9 mouse cellular contexts compared by ENCODE assay signal in the genomic region with DNA sequence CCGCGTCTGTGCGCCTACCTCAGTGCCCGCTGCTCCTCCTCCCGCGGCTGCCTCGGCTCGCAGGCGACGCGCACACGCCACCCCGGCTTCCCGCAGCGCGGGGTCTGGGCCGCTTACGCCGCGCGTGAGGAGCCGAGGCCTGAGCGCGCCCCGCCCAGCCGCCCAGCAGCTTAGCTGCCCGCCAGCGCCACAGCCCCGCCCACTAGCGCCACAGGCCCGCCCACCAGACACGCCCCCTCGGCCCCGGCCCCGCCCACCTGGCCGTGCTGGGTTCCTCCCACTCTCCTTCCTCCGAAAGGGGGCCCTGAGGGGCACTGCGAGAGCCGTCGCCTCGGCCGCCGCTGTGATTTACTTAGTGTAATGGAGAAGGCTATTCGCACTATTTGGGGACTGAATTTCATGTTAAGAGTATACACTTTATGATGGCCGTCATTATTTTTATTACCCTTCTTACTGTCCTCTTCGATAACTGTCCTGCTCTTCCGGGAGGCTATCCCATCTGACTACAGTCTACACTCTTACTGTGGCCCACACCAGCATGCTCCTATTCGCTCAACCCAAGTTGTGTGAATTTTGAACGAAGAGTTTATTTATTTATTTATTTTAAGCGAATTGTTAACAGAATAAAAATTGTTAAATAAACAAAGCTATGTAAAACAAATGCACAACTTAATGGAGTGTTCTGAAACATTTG. TPM values are rescaled to one million over a fixed set of nuclear protein-coding genes. Genes with fewer than 3 reads are reported as not detected.
DNase-seq lines count a peak whose midpoint lies in the region; ATAC-seq and TF ChIP-seq lines count a peak whose summit lies in the region.
"Had no signal": no experiment of that assay in that cellular context is flagged by ENCODE, and none has a peak within 500 bp of the region (broad histone marks: within the 10 kb centered on the region; RNA-seq: fewer than 3 reads in every experiment).

A gene (minus strand): TSS at position 152 of the 694 bp plus-strand sequence.

- DNase-seq in 3T3-L1 (ENCODE audit: low read depth, low spot score): peak; percentile 83
- peak; percentile 99 to 100 for DNase-seq in adrenal gland, postnatal 4 days (ENCODE audit: low spot score in 2 of 2)
- peak; percentile 98 to 100 for DNase-seq in heart, adult 2 months
- DNase-seq in kidney, adult 2 months: peak; percentile 98
- peak; percentile 100 for DNase-seq in limb, embryonic 11.5 days (ENCODE audit: low spot score)

- TF ChIP-seq CTCF in heart, adult 2 months (IDR thresholded peaks at IDR 0.05): no peak
- TF ChIP-seq CTCF in kidney, adult 2 months (conservative IDR thresholded peaks at IDR 0.05; ENCODE audit: insufficient read depth, insufficient read length, low read depth, low read length): no peak
- no peak for TF ChIP-seq CTCF in small intestine, adult 2 months (IDR thresholded peaks at IDR 0.05; ENCODE audit: extremely low read depth, insufficient read length, insufficient replicate concordance, low read depth, low read length)

- no peaks in the 10 kb centered on the region for H3K36me3 ChIP-seq in embryonic facial prominence, embryonic 13.5 days
- peaks cover 7% of the 10 kb centered on the region for H3K36me3 ChIP-seq in heart, adult 2 months (ENCODE audit: control insufficient read depth, insufficient read depth, low read length)
- no peaks in the 10 kb centered on the region for H3K36me3 ChIP-seq in kidney, adult 2 months (ENCODE audit: control insufficient read depth, insufficient read depth, low read length)
- H3K36me3 ChIP-seq in limb, embryonic 11.5 days (ENCODE audit: control insufficient read depth, insufficient read depth, low read length): no peaks in the 10 kb centered on the region
- no peaks in the 10 kb centered on the region for H3K36me3 ChIP-seq in midbrain, embryonic 13.5 days
- H3K36me3 ChIP-seq in small intestine, adult 2 months (ENCODE audit: control insufficient read depth, insufficient read depth, low read length): no peaks in the 10 kb centered on the region
- H3K36me3 ChIP-seq: G1E had no signal

- intact Hi-C loops in heart, adult 2 months (cut with DNase I): loop anchor here (2.0 to 5.0 kb wide), 3 partner anchors 53 to 174 kb away; no protein-coding TSS in a partner anchor

- 1% methylated on average over 45 of the region's 50 CpGs for WGBS in embryonic facial prominence, embryonic 13.5 days
- under 1% methylated on average over 50 of the region's 50 CpGs for WGBS in heart, adult 2 months
- WGBS in kidney, adult 2 months: under 1% methylated on average over 40 of the region's 50 CpGs
- WGBS in limb, embryonic 11.5 days: 2% methylated on average over 39 of the region's 50 CpGs
- 2% methylated on average over 37 of the region's 50 CpGs for WGBS in midbrain, embryonic 13.5 days
- 3% methylated on average over 39 of the region's 50 CpGs for WGBS in small intestine, adult 2 months

- H3K27me3 ChIP-seq in embryonic facial prominence, embryonic 13.5 days: no peaks in the 10 kb centered on the region
- H3K27me3 ChIP-seq in heart, adult 2 months (ENCODE audit: control insufficient read depth, insufficient read depth, low read length): no peaks in the 10 kb centered on the region
- H3K27me3 ChIP-seq in kidney, adult 2 months (replicated peaks; ENCODE audit: control insufficient read depth, insufficient read depth, low read length): no peaks in the 10 kb centered on the region
- no peaks in the 10 kb centered on the region for H3K27me3 ChIP-seq in limb, embryonic 11.5 days (ENCODE audit: control insufficient read depth, insufficient read depth, low read length)
- H3K27me3 ChIP-seq in midbrain, embryonic 13.5 days: no peaks in the 10 kb centered on the region
- no peaks in the 10 kb centered on the region for H3K27me3 ChIP-seq in small intestine, adult 2 months (ENCODE audit: control insufficient read depth, insufficient read depth, low read length)

- no peaks in the 10 kb centered on the region for H3K9me3 ChIP-seq in embryonic facial prominence, embryonic 13.5 days
- H3K9me3 ChIP-seq in limb, embryonic 11.5 days (ENCODE audit: control insufficient read depth, low read length): no peaks in the 10 kb centered on the region
- no peaks in the 10 kb centered on the region for H3K9me3 ChIP-seq in midbrain, embryonic 13.5 days

- peak within 1 kb of the TSS; percentile 98 for H3K27ac ChIP-seq in embryonic facial prominence, embryonic 13.5 days
- H3K27ac ChIP-seq in heart, adult 2 months: peak within 1 kb of the TSS; percentile 93
- H3K27ac ChIP-seq in kidney, adult 2 months (ENCODE audit: insufficient read depth, low read depth, low read length): peak within 1 kb of the TSS; percentile 92
- H3K27ac ChIP-seq in limb, embryonic 11.5 days (replicated peaks; ENCODE audit: low read depth, low read length): peak within 1 kb of the TSS; percentile 93
- peak within 1 kb of the TSS; percentile 97 for H3K27ac ChIP-seq in midbrain, embryonic 13.5 days
- H3K27ac ChIP-seq in small intestine, adult 2 months (ENCODE audit: insufficient read depth, low read depth, low read length): peak within 1 kb of the TSS; percentile 84

- H3K79me2 ChIP-seq in heart, adult 2 months (replicated peaks; ENCODE audit: control insufficient read depth, insufficient read depth, low read length): 0 out of 2 replicates have a peak, but pooled peaks cover 3% of the 10 kb centered on the region

- peak within 1 kb of the TSS; percentile 76 for H3K4me2 ChIP-seq in embryonic facial prominence, embryonic 13.5 days
- peak within 1 kb of the TSS; percentile 62 for H3K4me2 ChIP-seq in limb, embryonic 11.5 days (ENCODE audit: low read depth, severe bottlenecking)
- peak within 1 kb of the TSS; percentile 69 for H3K4me2 ChIP-seq in midbrain, embryonic 13.5 days (replicated peaks)

- TF ChIP-seq EP300 in heart, adult 2 months (IDR thresholded peaks at IDR 0.05; ENCODE audit: insufficient read depth, low read depth, low read length): no peak

- TF ChIP-seq POLR2A in heart, adult 2 months (IDR thresholded peaks at IDR 0.05; ENCODE audit: insufficient read depth, low read depth, low read length): no peak
- TF ChIP-seq POLR2A in kidney, adult 2 months (IDR thresholded peaks at IDR 0.05; ENCODE audit: low read depth, low read length): peak; percentile 33
- TF ChIP-seq POLR2A in small intestine, adult 2 months (IDR thresholded peaks at IDR 0.05; ENCODE audit: low read depth, low read length): no peak

- H3K4me3 ChIP-seq in embryonic facial prominence, embryonic 13.5 days: peak within 1 kb of the TSS; percentile 83
- H3K4me3 ChIP-seq in heart, adult 2 months: peak within 1 kb of the TSS; percentile 86
- H3K4me3 ChIP-seq in kidney, adult 2 months (ENCODE audit: insufficient read depth, low read depth, low read length): peak within 1 kb of the TSS; percentile 82
- H3K4me3 ChIP-seq in limb, embryonic 11.5 days (ENCODE audit: low read depth, low read length): peak within 1 kb of the TSS; percentile 64
- H3K4me3 ChIP-seq in midbrain, embryonic 13.5 days (replicated peaks): peak within 1 kb of the TSS; percentile 82
- H3K4me3 ChIP-seq in small intestine, adult 2 months (ENCODE audit: low read depth, low read length): peak within 1 kb of the TSS; percentile 97

- ATAC-seq in embryonic facial prominence, embryonic 13.5 days (ENCODE audit: insufficient number of reproducible peaks, insufficient read depth, low FRiP score, low TSS enrichment, low read depth): peak; percentile 92
- peak; percentile 94 for ATAC-seq in limb, embryonic 11.5 days (ENCODE audit: insufficient number of reproducible peaks, low FRiP score, low TSS enrichment, low read depth)
- peak; percentile 91 for ATAC-seq in midbrain, embryonic 13.5 days

- peaks cover 14% of the 10 kb centered on the region for H3K4me1 ChIP-seq in embryonic facial prominence, embryonic 13.5 days
- peaks cover 3% of the 10 kb centered on the region for H3K4me1 ChIP-seq in heart, adult 2 months (ENCODE audit: control insufficient read depth, insufficient read depth, low read length)
- H3K4me1 ChIP-seq in kidney, adult 2 months (ENCODE audit: control insufficient read depth, insufficient read depth, low read length): peaks cover 16% of the 10 kb centered on the region; the same call in 1 of the 2 replicates
- H3K4me1 ChIP-seq in limb, embryonic 11.5 days (ENCODE audit: control insufficient read depth, insufficient read depth, low read length): 0 out of 2 replicates have a peak, but pooled peaks cover 2% of the 10 kb centered on the region
- H3K4me1 ChIP-seq in midbrain, embryonic 13.5 days (replicated peaks): peaks cover 33% of the 10 kb centered on the region
- 0 out of 2 replicates have a peak, but pooled peaks cover 2% of the 10 kb centered on the region for H3K4me1 ChIP-seq in small intestine, adult 2 months (ENCODE audit: control insufficient read depth, insufficient read depth, insufficient read length, low read length)

- H3K9ac ChIP-seq in embryonic facial prominence, embryonic 13.5 days: peak within 1 kb of the TSS; percentile 92
- H3K9ac ChIP-seq in heart, adult 2 months (ENCODE audit: low read depth, low read length): peak within 1 kb of the TSS; percentile 94
- H3K9ac ChIP-seq in limb, embryonic 11.5 days (ENCODE audit: low read length): peak within 1 kb of the TSS; percentile 87
- H3K9ac ChIP-seq in midbrain, embryonic 13.5 days (replicated peaks): peak within 1 kb of the TSS; percentile 94

RNA-seq across cellular contexts. Expression of the gene that starts here (rescaled TPM):
- 10 to 100 TPM; 34.5 to 34.8 TPM for total RNA-seq in adrenal gland, postnatal 4 days (2021)
- 15.3 and 16.4 TPM in 2 replicates for polyA plus RNA-seq in embryonic facial prominence, embryonic 13.5 days (2015; fragmentation: Nextera tagmentation; extraction: Ambion mirVana)
- total RNA-seq in heart, adult 2 months (2021): 100 to 1,000 TPM; 179 to 215 TPM
- 51.7 and 114 TPM in 2 replicates for polyA plus RNA-seq in heart, adult 2 months (2012; rRNA removed)
- polyA plus RNA-seq in kidney, adult 2 months (2012; rRNA removed): 13.9 and 17.6 TPM in 2 replicates
- polyA plus RNA-seq in limb, embryonic 11.5 days (2014; fragmentation: Nextera tagmentation; extraction: Ambion mirVana): 12.5 and 15.2 TPM in 2 replicates
- 25.5 and 25.9 TPM in 2 replicates for polyA plus RNA-seq in midbrain, embryonic 13.5 days (2015; fragmentation: Nextera tagmentation; extraction: Ambion mirVana)
- polyA plus RNA-seq in small intestine, adult 2 months (2012; rRNA removed): 0.52 and 0.67 TPM in 2 replicates
- polyA plus RNA-seq: G1E had no signal

Comparison
In these comparisons a context has a peak if more than half of its experiments do, and no peak if none do; other contexts are left out.
1. Peak in every context shown above with its lines: DNase-seq, ATAC-seq, H3K4me3 ChIP-seq and H3K27ac ChIP-seq.
2. RNA of the gene that starts here (total RNA-seq): 179 to 215 TPM in heart, adult 2 months; 34.5 to 34.8 TPM in adrenal gland, postnatal 4 days; every median in the first group is over 4 times any median in the second.